Mouse (Mus musculus): Measurements from ENCODE around the gene Musk. TPM values are rescaled to one million over a fixed set of nuclear protein-coding genes. Genes with fewer than 3 reads are reported as not detected.
"Not testable (repeated sequence)": the region's sequence is repeated elsewhere in the genome, so short reads cannot be mapped to it uniquely, and the experiment has no call there.

Musk gene
- polyA plus RNA-seq (2015; fragmentation: Nextera tagmentation; extraction: Ambion mirVana): 0.06 and 0.20 TPM in 2 replicates

- no peak within 1 kb of the TSS for H3K27ac ChIP-seq (ENCODE audit: low read length)
- no peaks in the 10 kb centered on the region for H3K9me3 ChIP-seq (replicated peaks; ENCODE audit: control insufficient read depth, low read length, poor library complexity, severe bottlenecking)
- no peaks in the 10 kb centered on the region for H3K4me1 ChIP-seq (ENCODE audit: control insufficient read depth, insufficient read depth, low read length)
- H3K36me3 ChIP-seq (ENCODE audit: control insufficient read depth, insufficient read depth, low read length): no peaks in the 10 kb centered on the region
- 52% methylated on average over 11 of the region's 11 CpGs for WGBS
- H3K4me2 ChIP-seq (ENCODE audit: low read length): no peak within 1 kb of the TSS
- no peak within 1 kb of the TSS for H3K9ac ChIP-seq (ENCODE audit: low read depth, low read length)
- ATAC-seq: no peak
- H3K27me3 ChIP-seq (ENCODE audit: control insufficient read depth, insufficient read depth, low read depth, low read length): no peaks in the 10 kb centered on the region
- no peak within 1 kb of the TSS for H3K4me3 ChIP-seq (ENCODE audit: low read depth, low read length)
These were observed at the start of gene Musk for GRCm38 (mm10) chr4:58285687-58286086. Gene Musk (plus strand): TSS chr4:58285960.

GRCm38 (mm10) chr4:58240416-58240815, 45.3 kb upstream of the Musk start:
- Histone ChIP-seq H3K27me3 (ENCODE audit: control insufficient read depth, insufficient read depth, low read depth, low read length) (no peaks in the 10 kb centered on the region), H3K4me3 (ENCODE audit: low read depth, low read length) (no peak overlapping the region), H3K9me3 (replicated peaks; ENCODE audit: control insufficient read depth, low read length, poor library complexity, severe bottlenecking) (no peaks in the 10 kb centered on the region), H3K9ac (ENCODE audit: low read depth, low read length) (no peak overlapping the region), H3K4me1 (ENCODE audit: control insufficient read depth, insufficient read depth, low read length) (no peaks in the 10 kb centered on the region), H3K27ac (ENCODE audit: low read length) (no peak overlapping the region), H3K36me3 (ENCODE audit: control insufficient read depth, insufficient read depth, low read length) (no peaks in the 10 kb centered on the region), H3K4me2 (ENCODE audit: low read length) (no peak overlapping the region)
- ATAC-seq: no peak
- WGBS: 87% methylated on average over 7 of the region's 7 CpGs

GRCm38 (mm10) chr4:58245544-58245943, 40.2 kb upstream of the Musk start:
- Histone ChIP-seq H3K27ac (ENCODE audit: low read length) (no peak overlapping the region), H3K27me3 (ENCODE audit: control insufficient read depth, insufficient read depth, low read depth, low read length) (no peaks in the 10 kb centered on the region), H3K4me2 (ENCODE audit: low read length) (no peak overlapping the region), H3K36me3 (ENCODE audit: control insufficient read depth, insufficient read depth, low read length) (no peaks in the 10 kb centered on the region), H3K9me3 (replicated peaks; ENCODE audit: control insufficient read depth, low read length, poor library complexity, severe bottlenecking) (no peaks in the 10 kb centered on the region), H3K4me1 (ENCODE audit: control insufficient read depth, insufficient read depth, low read length) (no peaks in the 10 kb centered on the region), H3K9ac (ENCODE audit: low read depth, low read length) (no peak overlapping the region), H3K4me3 (ENCODE audit: low read depth, low read length) (no peak overlapping the region)
- no peak for ATAC-seq
- 89% methylated on average over 1 of the region's 1 CpGs for WGBS

GRCm38 (mm10) chr4:58252381-58252780, 33.4 kb upstream of the Musk start:
- WGBS: 93% methylated on average over 3 of the region's 3 CpGs
- Histone ChIP-seq H3K27ac (ENCODE audit: low read length) (no peak overlapping the region), H3K9ac (ENCODE audit: low read depth, low read length) (no peak overlapping the region), H3K4me1 (ENCODE audit: control insufficient read depth, insufficient read depth, low read length) (no peaks in the 10 kb centered on the region), H3K4me3 (ENCODE audit: low read depth, low read length) (no peak overlapping the region), H3K27me3 (ENCODE audit: control insufficient read depth, insufficient read depth, low read depth, low read length) (no peaks in the 10 kb centered on the region), H3K4me2 (ENCODE audit: low read length) (no peak overlapping the region), H3K36me3 (ENCODE audit: control insufficient read depth, insufficient read depth, low read length) (no peaks in the 10 kb centered on the region), H3K9me3 (replicated peaks; ENCODE audit: control insufficient read depth, low read length, poor library complexity, severe bottlenecking) (no peaks in the 10 kb centered on the region)
- no peak for ATAC-seq

- Histone ChIP-seq H3K4me1 (ENCODE audit: control insufficient read depth, insufficient read depth, low read length) (no peaks in the 10 kb centered on the region), H3K27me3 (ENCODE audit: control insufficient read depth, insufficient read depth, low read depth, low read length) (no peaks in the 10 kb centered on the region), H3K9me3 (replicated peaks; ENCODE audit: control insufficient read depth, low read length, poor library complexity, severe bottlenecking) (no peaks in the 10 kb centered on the region), H3K27ac (ENCODE audit: low read length) (no peak overlapping the region), H3K4me3 (ENCODE audit: low read depth, low read length) (no peak overlapping the region), H3K4me2 (ENCODE audit: low read length) (no peak overlapping the region), H3K36me3 (ENCODE audit: control insufficient read depth, insufficient read depth, low read length) (no peaks in the 10 kb centered on the region), H3K9ac (ENCODE audit: low read depth, low read length) (no peak overlapping the region)
- ATAC-seq: peak; percentile 51; the same call in 1 of the 2 replicates
- 35% methylated on average over 5 of the region's 5 CpGs for whole genome bisulfite sequencing
These were observed 32.4 kb upstream of the Musk start for GRCm38 (mm10) chr4:58253410-58253809.

- not testable (repeated sequence) for H3K27ac ChIP-seq (ENCODE audit: low read length); H3K36me3 ChIP-seq (ENCODE audit: control insufficient read depth, insufficient read depth, low read length); H3K9me3 ChIP-seq (replicated peaks; ENCODE audit: control insufficient read depth, low read length, poor library complexity, severe bottlenecking); ATAC-seq; H3K4me2 ChIP-seq (ENCODE audit: low read length); H3K27me3 ChIP-seq (ENCODE audit: control insufficient read depth, insufficient read depth, low read depth, low read length); H3K9ac ChIP-seq (ENCODE audit: low read depth, low read length); H3K4me1 ChIP-seq (ENCODE audit: control insufficient read depth, insufficient read depth, low read length); H3K4me3 ChIP-seq (ENCODE audit: low read depth, low read length)
- WGBS: 96% methylated on average over 21 of the region's 21 CpGs
These were observed 25.0 kb upstream of the Musk start for GRCm38 (mm10) chr4:58260767-58261166.

GRCm38 (mm10) chr4:58266294-58266693, 19.5 kb upstream of the Musk start:
- Histone ChIP-seq H3K4me1 (ENCODE audit: control insufficient read depth, insufficient read depth, low read length) (no peaks in the 10 kb centered on the region), H3K4me3 (ENCODE audit: low read depth, low read length) (no peak overlapping the region), H3K27me3 (ENCODE audit: control insufficient read depth, insufficient read depth, low read depth, low read length) (no peaks in the 10 kb centered on the region), H3K27ac (ENCODE audit: low read length) (no peak overlapping the region), H3K9ac (ENCODE audit: low read depth, low read length) (no peak overlapping the region), H3K36me3 (ENCODE audit: control insufficient read depth, insufficient read depth, low read length) (no peaks in the 10 kb centered on the region), H3K9me3 (replicated peaks; ENCODE audit: control insufficient read depth, low read length, poor library complexity, severe bottlenecking) (no peaks in the 10 kb centered on the region), H3K4me2 (ENCODE audit: low read length) (no peak overlapping the region)
- ATAC-seq: peak; percentile 64; the same call in 1 of the 2 replicates
- WGBS: 59% methylated on average over 7 of the region's 7 CpGs

GRCm38 (mm10) chr4:58268897-58269542, 16.7 kb upstream of the Musk start:
- WGBS: 89% methylated on average over 4 of the region's 4 CpGs
- no peaks in the 10 kb centered on the region for H3K4me1 ChIP-seq (ENCODE audit: control insufficient read depth, insufficient read depth, low read length)
- no peak overlapping the region for H3K27ac ChIP-seq (ENCODE audit: low read length)
- no peak overlapping the region for H3K4me3 ChIP-seq (ENCODE audit: low read depth, low read length)
- H3K4me2 ChIP-seq (ENCODE audit: low read length): no peak overlapping the region
- no peak overlapping the region for H3K9ac ChIP-seq (ENCODE audit: low read depth, low read length)
- no peak for ATAC-seq
- H3K36me3 ChIP-seq (ENCODE audit: control insufficient read depth, insufficient read depth, low read length): no peaks in the 10 kb centered on the region
- no peaks in the 10 kb centered on the region for H3K9me3 ChIP-seq (replicated peaks; ENCODE audit: control insufficient read depth, low read length, poor library complexity, severe bottlenecking)
- no peaks in the 10 kb centered on the region for H3K27me3 ChIP-seq (ENCODE audit: control insufficient read depth, insufficient read depth, low read depth, low read length)

GRCm38 (mm10) chr4:58269961-58270360, 15.8 kb upstream of the Musk start:
- Histone ChIP-seq H3K9ac (ENCODE audit: low read depth, low read length) (no peak overlapping the region), H3K4me2 (ENCODE audit: low read length) (no peak overlapping the region), H3K4me3 (ENCODE audit: low read depth, low read length) (no peak overlapping the region), H3K9me3 (replicated peaks; ENCODE audit: control insufficient read depth, low read length, poor library complexity, severe bottlenecking) (no peaks in the 10 kb centered on the region), H3K4me1 (ENCODE audit: control insufficient read depth, insufficient read depth, low read length) (no peaks in the 10 kb centered on the region), H3K27me3 (ENCODE audit: control insufficient read depth, insufficient read depth, low read depth, low read length) (no peaks in the 10 kb centered on the region), H3K27ac (ENCODE audit: low read length) (no peak overlapping the region), H3K36me3 (ENCODE audit: control insufficient read depth, insufficient read depth, low read length) (no peaks in the 10 kb centered on the region)
- no peak for ATAC-seq
- WGBS: 87% methylated on average over 2 of the region's 2 CpGs
